Mouse (Mus musculus) lung, adult 2 months (tissue): ENCODE measurements at regions not wholly inside any gene's neighbourhood (a gene's known extent, or its start where the extent isn't known, plus 50 kb on each side); places are given as distances from the start of the nearest gene placed in this dataset.

Experiments
- CTCF ChIP-seq: fragments of 200-500 bp; IDR thresholded peaks from 2 replicates; pipeline ENCODE4 v1.5.1; 2011; ENCODE audit warnings: mild to moderate bottlenecking, low read length, control low read depth; ENCODE audit not compliant: insufficient read depth
- POLR2A ChIP-seq: fragments of 200-500 bp; IDR thresholded peaks from 2 replicates; pipeline ENCODE4 v1.6.1; 2011; ENCODE audit warnings: low read depth, mild to moderate bottlenecking, control low read depth, low read length, borderline replicate concordance; ENCODE audit errors: extremely low read depth

GRCm38 (mm10) chr9:68188921-68189320 is 348.7 kb downstream of the Vps13c start:
- no peak for TF ChIP-seq POLR2A
- no peak for TF ChIP-seq CTCF
